Mouse (Mus musculus) kidney, postnatal 0 days (tissue): ENCODE data around the gene Rrbp1. TPM values are rescaled to one million over a fixed set of nuclear protein-coding genes. Genes with fewer than 3 reads are reported as not detected.
A peak's percentile ranks its signal among the peaks of the same experiment; 100 is the strongest.

Experiments used
- ATAC-seq: fragments of 200-750 bp; cut with Nextera tagmentation; replicated peaks from 2 replicates; pipeline ENCODE4 v1.8.0; 2017; ENCODE audit warnings: low read depth, moderate number of reproducible peaks, moderate TSS enrichment, moderate library complexity; ENCODE audit not compliant: low FRiP score
- DNase-seq: peaks from one replicate; pipeline ENCODE4 v3.0.0-alpha.2; 2016; ENCODE audit warnings: low spot score
- H3K27ac ChIP-seq: fragments of 300-500 bp; sonication (generic); 2 replicates; pipeline ENCODE4 v1.5.1; 2014; ENCODE audit warnings: mild to moderate bottlenecking
- H3K27me3 ChIP-seq: fragments of 300-500 bp; sonication (generic); 2 replicates; pipeline ENCODE4 v1.6.1; 2014; ENCODE audit warnings: low read length, mixed read lengths; ENCODE audit not compliant: insufficient read depth
- H3K36me3 ChIP-seq: fragments of 300-500 bp; sonication (generic); 2 replicates; pipeline ENCODE4 v1.6.1; 2014; ENCODE audit warnings: low read length, mixed read lengths; ENCODE audit not compliant: insufficient read depth
- H3K4me1 ChIP-seq: fragments of 300-500 bp; sonication (generic); replicated peaks from 2 replicates; pipeline ENCODE4 v1.6.1; 2014; ENCODE audit warnings: antibody characterized with exemption, low read length, mixed read lengths; ENCODE audit not compliant: insufficient read depth
- H3K4me2 ChIP-seq: fragments of 300-500 bp; sonication (generic); 2 replicates; pipeline ENCODE4 v1.6.1; 2014; ENCODE audit warnings: mild to moderate bottlenecking, low read length, moderate library complexity, mixed read lengths
- H3K4me3 ChIP-seq: fragments of 300-500 bp; sonication (generic); replicated peaks from 2 replicates; pipeline ENCODE4 v1.5.1; 2014; ENCODE audit warnings: low read depth, low read length
- H3K9ac ChIP-seq: fragments of 300-500 bp; sonication (generic); 2 replicates; pipeline ENCODE4 v1.6.1; 2014; ENCODE audit warnings: low read depth, low read length
- H3K9me3 ChIP-seq: fragments of 300-500 bp; sonication (generic); replicated peaks from 2 replicates; pipeline ENCODE4 v1.6.1; 2016; ENCODE audit warnings: low read length, inconsistent platforms, mixed read lengths
- CTCF ChIP-seq: IDR thresholded peaks from 2 replicates; pipeline ENCODE4 v1.5.1; 2016; ENCODE audit warnings: antibody characterized with exemption, low read depth, mild to moderate bottlenecking, moderate library complexity
- WGBS: fragments of 180-500 bp; shearing (Covaris S2); extraction: QIAGEN DNeasy Blood & Tissue Kit; methylation state at CpG from one replicate; pipeline ENCODE4 v1.1.7; 2014; 5-methylcytosine and 5-hydroxymethylcytosine counted together
- polyA plus RNA-seq: library from polyadenylated mRNA; unstranded; fragments of >200 nt; fragmentation: Nextera tagmentation; extraction: Ambion mirVana; gene quantifications from 2 replicates; pipeline ENCODE4 v1.2.1, GENCODE M21; 2015

Rrbp1 gene
- polyA plus RNA-seq, 1 experiment from 2014 or later: 68.7 TPM

DNA sequence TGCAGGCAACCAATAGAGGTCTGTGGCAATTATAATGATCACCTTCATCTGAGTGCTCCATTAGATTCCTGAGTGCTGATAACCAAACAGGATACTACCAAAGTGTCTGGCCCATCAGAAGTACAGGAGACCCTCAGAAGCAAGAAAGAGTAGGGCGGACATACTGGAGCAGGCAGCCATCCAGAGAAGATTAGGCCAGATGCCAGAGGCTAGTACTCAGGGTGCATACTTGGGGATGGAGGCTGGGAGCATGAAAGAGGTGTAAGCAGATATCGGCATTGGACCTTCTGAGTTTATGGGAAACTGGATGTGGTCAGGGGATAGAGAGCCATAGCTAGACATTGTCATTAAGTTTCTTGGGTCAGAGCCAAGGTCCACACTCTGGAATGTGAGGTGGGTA lies 40.2 kb downstream of the Rrbp1 start:
- Histone ChIP-seq H3K27me3 (no peaks in the 10 kb centered on the region), H3K36me3 (peaks cover 68% of the 10 kb centered on the region), H3K27ac (no peak overlapping the region), H3K9ac (no peak overlapping the region), H3K9me3 (no peaks in the 10 kb centered on the region), H3K4me3 (no peak overlapping the region), H3K4me2 (no peak overlapping the region), H3K4me1 (no peaks in the 10 kb centered on the region)
- no peak for DNase-seq
- no peak for TF ChIP-seq CTCF
- WGBS: 81% methylated on average over 2 of the region's 2 CpGs
- ATAC-seq: no peak

DNA sequence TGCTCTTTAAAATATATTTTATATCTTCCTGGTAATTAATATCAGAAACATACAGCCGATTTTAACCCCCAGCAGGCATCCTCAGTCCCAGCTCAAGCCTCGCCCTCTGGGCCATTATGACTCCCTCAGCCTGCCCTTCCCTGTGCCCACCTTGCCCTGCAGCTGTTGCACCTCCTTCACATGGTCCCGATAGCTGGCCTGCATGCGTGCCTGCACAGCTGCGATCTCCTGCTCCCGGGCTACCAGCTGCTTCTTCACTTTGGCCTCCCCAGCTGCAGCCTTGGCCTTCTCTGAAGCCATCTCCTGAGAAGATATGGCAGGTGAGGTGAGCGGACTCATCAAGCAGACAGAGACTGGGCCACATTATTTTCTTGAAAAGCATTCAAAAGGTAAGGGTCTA lies 41.8 kb downstream of the Rrbp1 start:
- H3K4me1 ChIP-seq: no peaks in the 10 kb centered on the region
- peaks cover 84% of the 10 kb centered on the region for H3K36me3 ChIP-seq
- no peaks in the 10 kb centered on the region for H3K9me3 ChIP-seq
- H3K4me2 ChIP-seq: no peak overlapping the region
- TF ChIP-seq CTCF: no peak
- no peak overlapping the region for H3K9ac ChIP-seq
- H3K27me3 ChIP-seq: no peaks in the 10 kb centered on the region
- no peak overlapping the region for H3K4me3 ChIP-seq
- WGBS: 93% methylated on average over 7 of the region's 7 CpGs
- DNase-seq (no peak), ATAC-seq (no peak)
- no peak overlapping the region for H3K27ac ChIP-seq

DNA sequence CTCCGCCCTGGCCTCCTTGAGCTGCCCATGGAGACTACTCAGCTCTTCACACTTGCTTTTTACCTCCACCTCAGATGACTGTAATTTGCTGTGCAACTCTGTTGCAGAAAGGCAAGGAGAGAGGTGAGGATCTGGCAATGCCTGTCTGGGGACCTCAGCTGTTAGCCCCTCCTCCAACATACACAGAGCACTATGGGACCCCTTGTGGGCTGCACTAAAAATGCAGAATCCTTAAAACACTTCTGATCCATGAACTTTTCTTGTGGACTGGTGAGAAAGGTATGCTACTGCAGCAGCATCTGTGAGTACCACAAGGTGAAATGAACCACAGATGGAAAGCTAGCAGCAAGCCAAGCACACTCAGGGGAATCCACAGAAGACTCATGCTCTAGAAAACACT lies 47.7 kb downstream of the Rrbp1 start:
- Histone ChIP-seq H3K9me3 (no peaks in the 10 kb centered on the region), H3K27me3 (no peaks in the 10 kb centered on the region), H3K4me2 (no peak overlapping the region), H3K36me3 (peaks cover 79% of the 10 kb centered on the region), H3K4me3 (no peak overlapping the region), H3K4me1 (no peaks in the 10 kb centered on the region), H3K9ac (no peak overlapping the region), H3K27ac (no peak overlapping the region)
- ATAC-seq: no peak
- 95% methylated on average over 1 of the region's 1 CpGs for WGBS
- peak; percentile 44 for DNase-seq
- peak; percentile 50 for TF ChIP-seq CTCF

DNA sequence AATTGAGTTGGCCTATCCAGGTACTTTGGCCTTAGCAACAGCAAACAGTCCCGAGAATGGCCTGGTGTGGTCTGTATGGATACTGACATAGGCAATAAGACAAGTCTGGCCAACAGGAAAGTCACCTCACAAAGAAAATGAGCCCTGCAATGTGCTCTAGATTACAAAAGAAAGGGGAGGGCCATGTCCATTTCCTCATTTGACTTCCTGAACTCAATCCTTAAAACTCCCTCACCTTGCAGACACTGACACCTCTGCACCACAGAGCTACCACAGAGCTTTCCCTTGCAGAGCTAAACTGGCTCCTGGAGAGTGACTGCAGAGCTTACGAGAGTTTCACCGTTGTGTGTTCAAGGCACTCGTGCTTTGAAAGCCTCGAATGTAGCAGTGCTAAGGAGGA lies 48.9 kb downstream of the Rrbp1 start:
- no peak for ATAC-seq
- 95% methylated on average over 5 of the region's 5 CpGs for WGBS
- no peak for TF ChIP-seq CTCF
- Histone ChIP-seq H3K9ac (no peak overlapping the region), H3K27me3 (no peaks in the 10 kb centered on the region), H3K27ac (no peak overlapping the region), H3K36me3 (peaks cover 78% of the 10 kb centered on the region), H3K4me2 (no peak overlapping the region), H3K9me3 (no peaks in the 10 kb centered on the region), H3K4me3 (no peak overlapping the region), H3K4me1 (no peaks in the 10 kb centered on the region)
- DNase-seq: no peak

DNA sequence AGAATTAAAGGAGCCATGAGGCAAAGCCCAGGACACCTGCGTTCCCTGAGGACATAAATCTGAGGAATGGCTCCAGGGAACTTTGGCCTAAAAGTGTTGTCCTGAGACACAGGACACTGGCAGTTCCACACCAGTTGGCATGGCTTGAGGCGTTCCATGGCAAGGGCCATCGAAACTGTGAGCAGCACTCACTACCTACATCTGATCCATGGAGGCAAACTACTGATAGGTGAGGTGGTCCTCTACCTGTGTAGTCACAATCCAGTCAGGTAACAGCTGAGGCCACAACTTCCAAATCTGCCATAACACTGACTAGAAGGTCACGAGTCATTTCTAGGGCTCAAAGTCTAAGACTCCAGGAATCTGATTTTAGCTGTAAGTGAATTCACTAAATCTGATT lies 55.3 kb downstream of the Rrbp1 start:
- H3K9ac ChIP-seq: no peak overlapping the region
- H3K27ac ChIP-seq: no peak overlapping the region
- ATAC-seq: no peak
- DNase-seq: no peak
- H3K4me2 ChIP-seq: no peak overlapping the region
- no peak overlapping the region for H3K4me3 ChIP-seq
- peaks cover 71% of the 10 kb centered on the region for H3K36me3 ChIP-seq
- no peaks in the 10 kb centered on the region for H3K4me1 ChIP-seq
- H3K27me3 ChIP-seq: no peaks in the 10 kb centered on the region
- no peak for TF ChIP-seq CTCF
- WGBS: 69% methylated on average over 4 of the region's 4 CpGs
- no peaks in the 10 kb centered on the region for H3K9me3 ChIP-seq

DNA sequence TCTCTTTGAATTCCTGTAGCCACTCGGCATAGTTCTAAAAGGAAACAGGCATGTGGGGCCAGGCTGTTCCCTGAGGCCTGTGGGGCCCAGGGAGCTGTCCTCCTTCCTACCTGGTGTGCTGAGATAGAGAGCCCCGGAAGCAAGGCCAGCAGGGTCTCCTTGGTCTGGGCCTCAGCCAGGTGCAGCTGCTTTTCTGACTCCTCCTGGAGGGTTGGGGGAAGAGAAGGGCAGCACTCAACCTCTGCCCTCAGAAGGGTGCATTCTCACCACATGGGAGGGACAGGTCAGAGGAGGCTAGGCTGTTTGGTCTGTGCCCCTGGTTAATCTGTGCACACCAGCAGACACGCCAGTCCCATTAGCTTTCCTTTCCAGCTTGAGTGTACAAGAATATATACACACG lies 56.1 kb downstream of the Rrbp1 start:
- no peak overlapping the region for H3K4me3 ChIP-seq
- no peaks in the 10 kb centered on the region for H3K4me1 ChIP-seq
- H3K9me3 ChIP-seq: no peaks in the 10 kb centered on the region
- DNase-seq (no peak), ATAC-seq (no peak)
- peaks cover 74% of the 10 kb centered on the region for H3K36me3 ChIP-seq
- H3K9ac ChIP-seq: no peak overlapping the region
- H3K27me3 ChIP-seq: no peaks in the 10 kb centered on the region
- no peak for TF ChIP-seq CTCF
- no peak overlapping the region for H3K27ac ChIP-seq
- 91% methylated on average over 4 of the region's 4 CpGs for WGBS
- H3K4me2 ChIP-seq: no peak overlapping the region

DNA sequence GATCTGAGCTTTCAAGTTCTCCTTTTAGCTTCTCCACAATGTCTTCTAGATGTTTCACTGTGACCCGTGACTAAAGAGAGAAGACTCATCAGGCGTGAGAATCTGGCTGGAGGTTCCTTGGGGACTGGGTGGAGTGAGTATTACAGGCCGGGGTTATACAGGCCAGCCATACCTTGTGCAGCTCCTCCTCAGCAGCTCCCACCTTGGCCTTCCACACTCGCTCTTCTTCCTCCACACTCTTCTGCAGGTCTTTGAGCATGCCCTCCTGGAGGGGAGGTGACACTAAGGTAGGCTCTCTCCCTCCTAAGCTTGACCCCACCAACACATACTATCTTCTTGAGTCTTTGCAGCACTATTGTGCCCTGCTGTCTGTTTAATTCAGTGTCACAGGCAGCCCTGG lies 57.1 kb downstream of the Rrbp1 start:
- Histone ChIP-seq H3K4me1 (no peaks in the 10 kb centered on the region), H3K9me3 (no peaks in the 10 kb centered on the region), H3K9ac (no peak overlapping the region), H3K36me3 (peaks cover 80% of the 10 kb centered on the region), H3K4me2 (no peak overlapping the region), H3K4me3 (no peak overlapping the region), H3K27ac (no peak overlapping the region), H3K27me3 (no peaks in the 10 kb centered on the region)
- 82% methylated on average over 4 of the region's 4 CpGs for WGBS
- ATAC-seq: no peak
- no peak for TF ChIP-seq CTCF
- DNase-seq: no peak
